Mouse (Mus musculus): ENCODE results near the gene Crtc2. TPM values are rescaled to one million over a fixed set of nuclear protein-coding genes. Genes with fewer than 3 reads are reported as not detected.
"Not testable (repeated sequence)": the region's sequence is repeated elsewhere in the genome, so short reads cannot be mapped to it uniquely, and the experiment has no call there.

Gene Crtc2
- total RNA-seq, 2 experiments from 2014 or later, result 57.6 to 57.9 TPM

- no peak for DNase-seq (ENCODE audit: low spot score in 2 of 2)
Observed at GRCm38 (mm10) chr3:90241669-90242358, 12.1 kb upstream of the Crtc2 start.

- DNase-seq (ENCODE audit: low spot score in 2 of 2), result no peak
Observed at GRCm38 (mm10) chr3:90242984-90243775, 10.8 kb upstream of the Crtc2 start, which contains the start of gene Creb3l4. Gene Creb3l4 (minus strand): TSS chr3:90243512.

- DNase-seq (ENCODE audit: low spot score in 2 of 2), result no peak
Observed at GRCm38 (mm10) chr3:90245406-90245805, 8.6 kb upstream of the Crtc2 start.

- no peak for DNase-seq (ENCODE audit: low spot score in 2 of 2)
Observed at GRCm38 (mm10) chr3:90247630-90247959, 6.4 kb upstream of the Crtc2 start.

GRCm38 (mm10) chr3:90247960-90248745 lies 5.8 kb upstream of the Crtc2 start, which contains the start of gene Slc39a1:
Gene Slc39a1 (plus strand): TSS chr3:90248172.
- peak; percentile 60 to 83 for DNase-seq (ENCODE audit: low spot score in 2 of 2)

GRCm38 (mm10) chr3:90248746-90249100 lies 5.2 kb upstream of the Crtc2 start:
- no peak for DNase-seq (ENCODE audit: low spot score in 2 of 2)

- DNase-seq (ENCODE audit: low spot score in 2 of 2), result no peak
Observed at GRCm38 (mm10) chr3:90250791-90251190, 3.2 kb upstream of the Crtc2 start.

- not testable (repeated sequence) for DNase-seq (ENCODE audit: low spot score in 2 of 2)
Observed at GRCm38 (mm10) chr3:90251731-90252226, 2.2 kb upstream of the Crtc2 start.

- DNase-seq (ENCODE audit: low spot score in 2 of 2), result not testable (repeated sequence)
Observed at GRCm38 (mm10) chr3:90252659-90253058, 1.3 kb upstream of the Crtc2 start.

GRCm38 (mm10) chr3:90253174-90253573 lies 789 bp upstream of the Crtc2 start:
- DNase-seq (ENCODE audit: low spot score in 2 of 2), result not testable (repeated sequence)

- no peak for DNase-seq (ENCODE audit: low spot score in 2 of 2)
Observed at GRCm38 (mm10) chr3:90254419-90255193, 643 bp downstream of the Crtc2 start.

GRCm38 (mm10) chr3:90255194-90255565 lies 1.2 kb downstream of the Crtc2 start:
- no peak for DNase-seq (ENCODE audit: low spot score in 2 of 2)

- DNase-seq (ENCODE audit: low spot score in 2 of 2), result no peak
Observed at GRCm38 (mm10) chr3:90255784-90256353, 1.9 kb downstream of the Crtc2 start.

- no peak for DNase-seq (ENCODE audit: low spot score in 2 of 2)
Observed at GRCm38 (mm10) chr3:90256731-90257530, 3.0 kb downstream of the Crtc2 start.

GRCm38 (mm10) chr3:90258521-90258920 lies 4.6 kb downstream of the Crtc2 start:
- DNase-seq (ENCODE audit: low spot score in 2 of 2), result no peak

- no peak for DNase-seq (ENCODE audit: low spot score in 2 of 2)
Observed at GRCm38 (mm10) chr3:90263121-90263771, 9.3 kb downstream of the Crtc2 start.

GRCm38 (mm10) chr3:90264687-90265033 lies 10.7 kb downstream of the Crtc2 start:
- DNase-seq (ENCODE audit: low spot score in 2 of 2), result no peak

GRCm38 (mm10) chr3:90265034-90265931 lies 11.3 kb downstream of the Crtc2 start, which contains the start of gene Dennd4b:
Gene Dennd4b (plus strand): TSS chr3:90265185.
- DNase-seq (ENCODE audit: low spot score in 2 of 2), result peak; percentile 88 to 91

Measured in adrenal gland, postnatal 4 days (tissue).